ENCODE assay signal across 15 mouse cellular contexts in genomic region chr12:28076606-28077005, GRCm38 (mm10).
"Had no signal": no experiment of that assay in that cellular context is flagged by ENCODE, and none has a peak within 500 bp of the region (broad histone marks: within the 10 kb centered on the region; RNA-seq: fewer than 3 reads in every experiment).

No protein-coding gene starts in this region.

- H3K36me3 ChIP-seq: neural tube, embryonic 15.5 days; stomach, embryonic 15.5 days had no signal

- H3K9ac ChIP-seq: neural tube, embryonic 15.5 days; stomach, embryonic 15.5 days had no signal

- H3K27ac ChIP-seq: neural tube, embryonic 15.5 days; stomach, embryonic 15.5 days; stomach, postnatal 0 days had no signal

- H3K4me3 ChIP-seq: neural tube, embryonic 15.5 days; stomach, embryonic 15.5 days had no signal

- H3K9me3 ChIP-seq: neural tube, embryonic 15.5 days; stomach, embryonic 15.5 days had no signal

- DNase-seq: retina, postnatal 1 day; right cerebral cortex, adult 18-20 months; right cerebral cortex, postnatal 14 days; right cerebral cortex, postnatal 25 days; right cerebral cortex, postnatal 4 days; spleen, adult 18-20 months; thymus, adult 18-20 months; thymus, adult 2 months; thymus, postnatal 14 days; thymus, postnatal 25 days; thymus, postnatal 36 days; thymus, postnatal 4 days had no signal

- H3K4me1 ChIP-seq: neural tube, embryonic 15.5 days; stomach, embryonic 15.5 days had no signal

- H3K27me3 ChIP-seq: neural tube, embryonic 15.5 days; stomach, embryonic 15.5 days had no signal

- H3K4me2 ChIP-seq: neural tube, embryonic 15.5 days; stomach, embryonic 15.5 days had no signal
